Mouse (Mus musculus): Measurements from ENCODE around the gene B3gat3.

DNA sequence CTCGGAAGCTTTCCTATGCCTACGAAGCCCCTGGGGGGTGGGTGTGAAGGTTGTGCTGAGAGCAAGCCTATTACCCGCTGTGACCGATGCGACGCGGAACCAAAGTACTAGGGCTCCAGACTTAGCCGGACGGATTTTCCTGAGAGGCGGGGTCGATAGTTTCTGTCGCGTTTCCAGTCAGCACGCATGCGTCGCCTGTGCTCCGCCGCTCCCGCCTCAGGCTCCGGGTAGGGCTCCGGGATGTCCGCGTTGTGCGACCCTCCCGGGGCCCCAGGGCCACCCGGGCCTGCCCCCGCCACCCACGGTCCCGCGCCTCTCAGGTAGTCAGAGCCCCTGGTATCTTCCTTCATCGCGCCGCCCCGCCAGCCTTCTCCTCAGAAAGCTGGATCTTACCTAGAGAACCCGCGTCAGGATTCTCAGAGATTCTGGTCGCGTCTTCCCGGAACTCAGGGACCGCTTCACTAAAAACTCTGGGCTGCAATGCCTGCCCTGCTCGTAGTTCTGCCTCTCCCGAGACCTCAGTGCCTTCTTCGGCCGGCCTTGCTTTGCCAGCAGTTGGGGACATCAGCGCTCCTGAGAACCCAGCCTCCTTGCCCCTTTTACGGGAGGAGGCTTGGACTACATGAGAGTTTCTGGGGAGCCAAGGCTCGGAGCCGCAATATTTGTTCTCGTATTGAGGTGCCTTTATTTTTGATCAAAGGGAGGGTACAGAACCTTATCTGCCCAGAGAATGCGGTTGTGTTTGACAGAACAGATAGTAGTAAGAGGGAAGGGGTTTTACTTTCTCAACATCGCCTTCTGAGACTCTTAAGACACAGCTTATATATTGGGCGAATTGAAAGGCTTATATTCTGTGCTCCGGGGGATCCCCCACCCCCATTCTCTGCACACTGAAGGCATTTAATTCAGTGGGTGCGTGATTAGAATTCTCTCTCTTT, 27.1 kb upstream of the B3gat3 start, which contains the start of gene Ints5:
- no peak for TF ChIP-seq CTCF (IDR thresholded peaks at IDR 0.05; ENCODE audit: borderline replicate concordance, extremely low read depth, insufficient read depth, insufficient read length)
- peak; percentile 78 for TF ChIP-seq POLR2A (IDR thresholded peaks at IDR 0.05; ENCODE audit: borderline replicate concordance, extremely low read depth, insufficient read depth, insufficient read length, poor library complexity, severe bottlenecking)

Measured in brain, embryonic 14.5 days (tissue).